Comparison of ENCODE assay signal across 8 mouse cellular contexts in the genomic region with DNA sequence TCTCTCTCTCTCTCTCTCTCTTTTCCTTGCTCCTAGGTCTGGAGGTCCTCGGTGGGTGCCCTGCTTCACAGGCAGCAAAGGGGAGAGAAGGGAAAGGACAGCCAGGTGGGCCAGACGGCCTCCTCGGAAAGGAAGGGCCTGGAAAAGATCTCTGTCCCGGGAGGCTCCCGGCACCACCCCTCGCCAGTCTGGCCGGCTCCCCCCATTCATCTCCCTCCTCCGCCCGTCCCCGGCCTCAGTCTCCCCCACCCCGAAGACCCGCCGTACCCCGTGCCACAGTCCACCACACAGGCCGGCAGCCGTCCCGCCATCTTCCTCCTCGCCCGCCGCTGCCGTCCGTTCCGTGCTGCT. TPM values are rescaled to one million over a fixed set of nuclear protein-coding genes. Genes with fewer than 3 reads are reported as not detected.
DNase-seq lines count a peak whose midpoint lies in the region; ATAC-seq and TF ChIP-seq lines count a peak whose summit lies in the region.

No protein-coding gene starts in this region.

- H3ac ChIP-seq in myocyte (ENCODE audit: control insufficient read depth, insufficient read length) = peak overlapping the region; percentile 77

- WGBS in liver, adult 2 months = 1% methylated on average over 22 of the region's 23 CpGs
- WGBS in embryonic facial prominence, embryonic 13.5 days = under 1% methylated on average over 22 of the region's 23 CpGs
- 0% methylated on average over 17 of the region's 23 CpGs for WGBS in hindbrain, postnatal 0 days

- no peaks in the 10 kb centered on the region for H3K36me3 ChIP-seq in liver, adult 2 months (ENCODE audit: control insufficient read depth, insufficient read depth, low read length)
- H3K36me3 ChIP-seq in embryonic facial prominence, embryonic 13.5 days = no peaks in the 10 kb centered on the region
- no peaks in the 10 kb centered on the region for H3K36me3 ChIP-seq in hindbrain, postnatal 0 days (ENCODE audit: insufficient read depth, low read length)
- H3K36me3 ChIP-seq in myocyte (ENCODE audit: control insufficient read depth, insufficient read depth) = no peaks in the 10 kb centered on the region

- peak overlapping the region; percentile 86 for H3K4me3 ChIP-seq in liver, adult 2 months (ENCODE audit: insufficient read depth, low read depth, low read length)
- H3K4me3 ChIP-seq in embryonic facial prominence, embryonic 13.5 days = peak overlapping the region; percentile 89
- H3K4me3 ChIP-seq in hindbrain, postnatal 0 days (ENCODE audit: low read length) = peak overlapping the region; percentile 80
- peak overlapping the region; percentile 94 for H3K4me3 ChIP-seq in myocyte

- peak overlapping the region; percentile 87 for H3K27ac ChIP-seq in liver, adult 2 months (replicated peaks; ENCODE audit: insufficient read depth, low read depth, low read length)
- H3K27ac ChIP-seq in embryonic facial prominence, embryonic 13.5 days = peak overlapping the region; percentile 97
- H3K27ac ChIP-seq in hindbrain, postnatal 0 days = peak overlapping the region; percentile 96

- peak overlapping the region; percentile 59 for H3K4me2 ChIP-seq in embryonic facial prominence, embryonic 13.5 days
- H3K4me2 ChIP-seq in hindbrain, postnatal 0 days (ENCODE audit: low read depth, low read length) = peak overlapping the region; percentile 78
- H3K4me2 ChIP-seq in myocyte (ENCODE audit: low read depth) = peak overlapping the region; percentile 59

- peak overlapping the region; percentile 94 for H3K9ac ChIP-seq in liver, adult 2 months (ENCODE audit: low read depth, low read length)
- peak overlapping the region; percentile 92 for H3K9ac ChIP-seq in embryonic facial prominence, embryonic 13.5 days
- H3K9ac ChIP-seq in hindbrain, postnatal 0 days (replicated peaks; ENCODE audit: low read length) = peak overlapping the region; percentile 88

- DNase-seq in liver, adult 2 months (ENCODE audit: extremely low read depth, low read depth, low spot score) = peak; percentile 44
- DNase-seq in liver = no peak
- no peak for DNase-seq in hindbrain, postnatal 0 days (ENCODE audit: low spot score)
- no peak for DNase-seq in urinary bladder, postnatal 10 days (ENCODE audit: low spot score)
- no peak for DNase-seq in ovary, postnatal 10 days (ENCODE audit: low spot score)
- DNase-seq in spleen, adult 18-20 months = no peak

- ATAC-seq in embryonic facial prominence, embryonic 13.5 days (ENCODE audit: insufficient number of reproducible peaks, insufficient read depth, low FRiP score, low TSS enrichment, low read depth) = no peak; the same call in 1 of the 2 replicates
- ATAC-seq in hindbrain, postnatal 0 days = no peak

- no peak for TF ChIP-seq POLR2A in liver, adult 2 months (IDR thresholded peaks at IDR 0.05; ENCODE audit: extremely low read depth, insufficient read depth, low read length)
- no peak for TF ChIP-seq POLR2A in myocyte (IDR thresholded peaks at IDR 0.05; ENCODE audit: insufficient read length, low read depth)

- no peak for TF ChIP-seq CTCF in liver, adult 2 months (IDR thresholded peaks at IDR 0.05; ENCODE audit: low read depth, low read length)
- TF ChIP-seq CTCF in hindbrain, postnatal 0 days (IDR thresholded peaks at IDR 0.05; ENCODE audit: low read depth) = no peak

- no peaks in the 10 kb centered on the region for H3K27me3 ChIP-seq in liver, adult 2 months (ENCODE audit: control insufficient read depth, insufficient read depth, low read length)
- no peaks in the 10 kb centered on the region for H3K27me3 ChIP-seq in embryonic facial prominence, embryonic 13.5 days
- no peaks in the 10 kb centered on the region for H3K27me3 ChIP-seq in hindbrain, postnatal 0 days (ENCODE audit: insufficient read depth, low read length)
- no peaks in the 10 kb centered on the region for H3K27me3 ChIP-seq in myocyte (ENCODE audit: control insufficient read depth, insufficient read depth, insufficient read length)

- H3K9me3 ChIP-seq in embryonic facial prominence, embryonic 13.5 days = no peaks in the 10 kb centered on the region
- no peaks in the 10 kb centered on the region for H3K9me3 ChIP-seq in hindbrain, postnatal 0 days (ENCODE audit: low read length)

- H3K4me1 ChIP-seq in liver, adult 2 months (ENCODE audit: control insufficient read depth, insufficient read depth, low read length) = peaks cover 14% of the 10 kb centered on the region; the same call in 1 of the 2 replicates
- peaks cover 8% of the 10 kb centered on the region for H3K4me1 ChIP-seq in embryonic facial prominence, embryonic 13.5 days
- peaks cover 13% of the 10 kb centered on the region for H3K4me1 ChIP-seq in hindbrain, postnatal 0 days (ENCODE audit: insufficient read depth, low read length)

- H3K79me2 ChIP-seq in liver, adult 2 months (ENCODE audit: control insufficient read depth, insufficient read depth, low read length) = peaks cover 9% of the 10 kb centered on the region; the same call in 1 of the 2 replicates
- H3K79me2 ChIP-seq in myocyte (ENCODE audit: control insufficient read depth, insufficient read depth) = peaks cover 50% of the 10 kb centered on the region

TF ChIP-seq in myocyte, 11 proteins besides CTCF, POLR2A, EP300 and RAD21:
- TF ChIP-seq TCF12 (IDR thresholded peaks at IDR 0.05; ENCODE audit: insufficient read depth, poor library complexity, severe bottlenecking) (no peak), REST (IDR thresholded peaks at IDR 0.05; ENCODE audit: insufficient read depth, insufficient read length) (no peak), USF1 (IDR thresholded peaks at IDR 0.05; ENCODE audit: low read depth) (no peak), SRF (IDR thresholded peaks at IDR 0.05; ENCODE audit: control insufficient read depth, insufficient read length, low read depth) (no peak), MYOD1 (IDR thresholded peaks at IDR 0.05; ENCODE audit: control insufficient read depth in 1 of 3, insufficient read length in 2 of 3, low read depth in 2 of 3) (no peak), CEBPB (IDR thresholded peaks at IDR 0.05; ENCODE audit: insufficient read depth, poor library complexity, severe bottlenecking) (no peak), POLR2AphosphoS2 (IDR thresholded peaks at IDR 0.05; ENCODE audit: insufficient read length, low read depth) (no peak), TCF3 (IDR thresholded peaks at IDR 0.05; ENCODE audit: insufficient read length, low read depth) (no peak), MAX (IDR thresholded peaks at IDR 0.05; ENCODE audit: low read depth) (no peak), MYOG (IDR thresholded peaks at IDR 0.05; ENCODE audit: control insufficient read depth in 1 of 3, insufficient read depth in 1 of 3, insufficient read length in 2 of 3, low read depth in 2 of 3) (no peak), E2F4 (IDR thresholded peaks at IDR 0.05; ENCODE audit: insufficient read depth) (no peak)

RNA-seq across cellular contexts. Expression of a gene that starts 0.5 kb away (rescaled TPM):
- 77.0 and 84.1 TPM in 2 replicates for total RNA-seq in liver, adult 2 months (2014; rRNA removed)
- polyA plus RNA-seq in liver, adult 2 months (2012; rRNA removed) = 15.5 and 16.0 TPM in 2 replicates
- polyA plus RNA-seq in embryonic facial prominence, embryonic 13.5 days (2015; fragmentation: Nextera tagmentation; extraction: Ambion mirVana) = 225 and 247 TPM in 2 replicates
- total RNA-seq in hindbrain, postnatal 0 days (2014; rRNA removed) = 130 and 138 TPM in 2 replicates
- 180 and 186 TPM in 2 replicates for polyA plus RNA-seq in hindbrain, postnatal 0 days (2015; fragmentation: Nextera tagmentation; extraction: Ambion mirVana)
- 131 TPM for polyA plus RNA-seq in myocyte (2012; fragmentation: generic; extraction: Trizol)
